Mouse (Mus musculus): ENCODE measurements around the gene Thsd4.

Gene Thsd4

GRCm38 (mm10) chr9:60143816-60144215 is 378.0 kb downstream of the Thsd4 start:
- no peak for DNase-seq (ENCODE audit: low spot score)

- DNase-seq (ENCODE audit: low spot score): no peak
Observed at GRCm38 (mm10) chr9:60141081-60141514, 380.7 kb downstream of the Thsd4 start.

- no peak for DNase-seq (ENCODE audit: low spot score)
Observed at GRCm38 (mm10) chr9:60140411-60140810, 381.4 kb downstream of the Thsd4 start.

GRCm38 (mm10) chr9:60139446-60139845 is 382.4 kb downstream of the Thsd4 start:
- no peak for DNase-seq (ENCODE audit: low spot score)

GRCm38 (mm10) chr9:60129235-60129991 is 392.4 kb downstream of the Thsd4 start:
- no peak for DNase-seq (ENCODE audit: low spot score)

GRCm38 (mm10) chr9:60126961-60127360 is 394.9 kb downstream of the Thsd4 start:
- DNase-seq (ENCODE audit: low spot score): no peak

GRCm38 (mm10) chr9:60124102-60124501 is 397.7 kb downstream of the Thsd4 start:
- DNase-seq (ENCODE audit: low spot score): no peak

- DNase-seq (ENCODE audit: low spot score): no peak
Observed at GRCm38 (mm10) chr9:60123066-60123465, 398.8 kb downstream of the Thsd4 start.

GRCm38 (mm10) chr9:60119846-60120245 is 402.0 kb downstream of the Thsd4 start:
- DNase-seq (ENCODE audit: low spot score): no peak

GRCm38 (mm10) chr9:60117831-60118230 is 404.0 kb downstream of the Thsd4 start:
- no peak for DNase-seq (ENCODE audit: low spot score)

- no peak for DNase-seq (ENCODE audit: low spot score)
Observed at GRCm38 (mm10) chr9:60115711-60116247, 406.1 kb downstream of the Thsd4 start.

GRCm38 (mm10) chr9:60115306-60115705 is 406.5 kb downstream of the Thsd4 start:
- no peak for DNase-seq (ENCODE audit: low spot score)

GRCm38 (mm10) chr9:60110200-60110599 is 411.6 kb downstream of the Thsd4 start:
- no peak for DNase-seq (ENCODE audit: low spot score)

- no peak for DNase-seq (ENCODE audit: low spot score)
Observed at GRCm38 (mm10) chr9:60106683-60107082, 415.2 kb downstream of the Thsd4 start.

GRCm38 (mm10) chr9:60106106-60106505 is 415.7 kb downstream of the Thsd4 start:
- DNase-seq (ENCODE audit: low spot score): no peak

- no peak for DNase-seq (ENCODE audit: low spot score)
Observed at GRCm38 (mm10) chr9:60094211-60094610, 427.6 kb downstream of the Thsd4 start.

- no peak for DNase-seq (ENCODE audit: low spot score)
Observed at GRCm38 (mm10) chr9:60092428-60092827, 429.4 kb downstream of the Thsd4 start.

GRCm38 (mm10) chr9:60089441-60089840 is 432.4 kb downstream of the Thsd4 start:
- DNase-seq (ENCODE audit: low spot score): no peak

- DNase-seq (ENCODE audit: low spot score): peak; percentile 75
Observed at GRCm38 (mm10) chr9:60088101-60088500, 433.7 kb downstream of the Thsd4 start.

GRCm38 (mm10) chr9:60082107-60082581 is 439.7 kb downstream of the Thsd4 start:
- DNase-seq (ENCODE audit: low spot score): no peak

GRCm38 (mm10) chr9:60077761-60078160 is 444.1 kb downstream of the Thsd4 start:
- no peak for DNase-seq (ENCODE audit: low spot score)

- no peak for DNase-seq (ENCODE audit: low spot score)
Observed at GRCm38 (mm10) chr9:60076396-60076795, 445.4 kb downstream of the Thsd4 start.

GRCm38 (mm10) chr9:60071620-60072263 is 450.1 kb downstream of the Thsd4 start:
- no peak for DNase-seq (ENCODE audit: low spot score)

Data from testis, postnatal 10 days (tissue).